Comparison of ENCODE assay signal across 11 mouse cellular contexts in the genomic region with DNA sequence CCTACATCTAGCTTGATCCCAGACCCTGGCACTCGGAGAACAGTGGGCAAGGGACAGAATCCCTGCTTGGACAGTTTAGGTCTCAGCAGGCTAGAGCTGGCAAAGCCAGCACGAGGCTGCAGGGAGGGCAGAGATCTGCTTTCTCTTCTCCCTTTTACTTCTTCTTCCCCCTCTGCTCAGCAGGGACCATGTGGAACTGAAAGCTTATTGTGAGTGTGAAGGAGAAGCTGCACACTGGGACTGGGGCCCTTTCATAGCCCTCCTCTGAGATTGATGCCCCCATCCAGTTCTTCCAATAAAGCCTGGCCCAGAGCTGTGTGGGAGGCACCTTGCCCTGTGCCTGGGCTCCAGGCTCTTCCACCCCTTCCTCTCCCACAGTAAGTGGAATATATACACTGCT. TPM values are rescaled to one million over a fixed set of nuclear protein-coding genes. Genes with fewer than 3 reads are reported as not detected.
DNase-seq lines count a peak whose midpoint lies in the region; ATAC-seq and TF ChIP-seq lines count a peak whose summit lies in the region.
"Had no signal": no experiment of that assay in that cellular context is flagged by ENCODE, and none has a peak within 500 bp of the region (broad histone marks: within the 10 kb centered on the region; RNA-seq: fewer than 3 reads in every experiment).

No protein-coding gene starts in this region.

- TF ChIP-seq CTCF in forebrain, postnatal 0 days (IDR thresholded peaks at IDR 0.05; ENCODE audit: low read depth) = no peak
- no peak for TF ChIP-seq CTCF in bone marrow macrophage, adult 2 months (IDR thresholded peaks at IDR 0.05; ENCODE audit: low read depth, low read length)

- H3K4me2 ChIP-seq in forebrain, embryonic 13.5 days = no peak overlapping the region
- H3K4me2 ChIP-seq in forebrain, postnatal 0 days (ENCODE audit: low read depth) = no peak overlapping the region
- no peak overlapping the region for H3K4me2 ChIP-seq in liver, embryonic 15.5 days
- no peak overlapping the region for H3K4me2 ChIP-seq in liver, embryonic 11.5 days
- H3K4me2 ChIP-seq: embryonic facial prominence, embryonic 15.5 days; hindbrain, embryonic 15.5 days had no signal

- H3K4me3 ChIP-seq in forebrain, embryonic 13.5 days = no peak overlapping the region
- H3K4me3 ChIP-seq in forebrain, postnatal 0 days (ENCODE audit: low read depth, low read length) = no peak overlapping the region
- no peak overlapping the region for H3K4me3 ChIP-seq in liver, embryonic 15.5 days (replicated peaks)
- no peak overlapping the region for H3K4me3 ChIP-seq in liver, embryonic 11.5 days (ENCODE audit: low read depth, low read length)
- no peak overlapping the region for H3K4me3 ChIP-seq in bone marrow macrophage, adult 2 months (ENCODE audit: insufficient read depth, low read length)
- H3K4me3 ChIP-seq: embryonic facial prominence, embryonic 15.5 days; hindbrain, embryonic 15.5 days had no signal

- H3K27me3 ChIP-seq in forebrain, embryonic 13.5 days = no peaks in the 10 kb centered on the region
- H3K27me3 ChIP-seq in forebrain, postnatal 0 days (ENCODE audit: insufficient read depth, low read length) = no peaks in the 10 kb centered on the region
- no peaks in the 10 kb centered on the region for H3K27me3 ChIP-seq in liver, embryonic 15.5 days
- H3K27me3 ChIP-seq in liver, embryonic 11.5 days (replicated peaks; ENCODE audit: control insufficient read depth, insufficient read depth, low read length) = no peaks in the 10 kb centered on the region
- H3K27me3 ChIP-seq: embryonic facial prominence, embryonic 15.5 days had no signal

- no peak for TF ChIP-seq POLR2A in bone marrow macrophage, adult 2 months (IDR thresholded peaks at IDR 0.05; ENCODE audit: borderline replicate concordance, low read depth, low read length)

- H3K27ac ChIP-seq in forebrain, embryonic 13.5 days = no peak overlapping the region
- H3K27ac ChIP-seq in forebrain, postnatal 0 days (ENCODE audit: low read depth, low read length) = no peak overlapping the region
- H3K27ac ChIP-seq in liver, embryonic 15.5 days (replicated peaks) = no peak overlapping the region
- H3K27ac ChIP-seq in liver, embryonic 11.5 days (ENCODE audit: low read depth, low read length) = no peak overlapping the region
- H3K27ac ChIP-seq in bone marrow macrophage, adult 2 months (ENCODE audit: insufficient read depth, low read depth, low read length) = peak overlapping the region; percentile 99
- H3K27ac ChIP-seq: embryonic facial prominence, embryonic 15.5 days; hindbrain, embryonic 15.5 days had no signal

- H3K9me3 ChIP-seq in forebrain, embryonic 13.5 days (replicated peaks) = no peaks in the 10 kb centered on the region
- H3K9me3 ChIP-seq in forebrain, postnatal 0 days (ENCODE audit: low read length) = no peaks in the 10 kb centered on the region
- no peaks in the 10 kb centered on the region for H3K9me3 ChIP-seq in liver, embryonic 15.5 days (replicated peaks)
- no peaks in the 10 kb centered on the region for H3K9me3 ChIP-seq in liver, embryonic 11.5 days (ENCODE audit: control insufficient read depth, low read length)
- H3K9me3 ChIP-seq: embryonic facial prominence, embryonic 15.5 days; hindbrain, embryonic 15.5 days had no signal

- no peak for DNase-seq in forebrain, postnatal 0 days
- DNase-seq in liver, embryonic 11.5 days (ENCODE audit: low spot score) = no peak
- DNase-seq in adrenal gland, postnatal 4 days (ENCODE audit: low spot score in 2 of 2) = no peak
- no peak for DNase-seq in adipocyte (ENCODE audit: low spot score)

- no peak for ATAC-seq in forebrain, embryonic 13.5 days
- no peak for ATAC-seq in forebrain, postnatal 0 days
- peak; percentile 50; the same call in 1 of the 2 replicates for ATAC-seq in liver, embryonic 15.5 days (ENCODE audit: insufficient read depth)
- no peak for ATAC-seq in liver, embryonic 11.5 days (replicated peaks; ENCODE audit: low FRiP score)
- peak; percentile 54 for ATAC-seq in megakaryocyte progenitor cell, adult 5-6 weeks (replicated peaks; ENCODE audit: poor library complexity)
- ATAC-seq: activated CD4-positive, CD25-positive, alpha-beta regulatory T cell, adult 4 months had no signal

- 0 out of 2 replicates have a peak overlapping the region, but pooled peaks have one; percentile 6 for H3K9ac ChIP-seq in forebrain, embryonic 13.5 days
- H3K9ac ChIP-seq in forebrain, postnatal 0 days = no peak overlapping the region
- no peak overlapping the region for H3K9ac ChIP-seq in liver, embryonic 15.5 days
- no peak overlapping the region for H3K9ac ChIP-seq in liver, embryonic 11.5 days (ENCODE audit: low read depth, low read length)
- H3K9ac ChIP-seq: embryonic facial prominence, embryonic 15.5 days; hindbrain, embryonic 15.5 days had no signal

- 53% methylated on average over 2 of the region's 2 CpGs for WGBS in forebrain, embryonic 13.5 days
- 61% methylated on average over 2 of the region's 2 CpGs for WGBS in forebrain, postnatal 0 days
- 45% methylated on average over 2 of the region's 2 CpGs for WGBS in liver, embryonic 15.5 days (ENCODE audit: insufficient replicate concordance)
- 48% methylated on average over 2 of the region's 2 CpGs for WGBS in liver, embryonic 11.5 days

- H3K4me1 ChIP-seq in forebrain, embryonic 13.5 days = peaks cover 18% of the 10 kb centered on the region
- peaks cover 3% of the 10 kb centered on the region; the same call in 1 of the 2 replicates for H3K4me1 ChIP-seq in forebrain, postnatal 0 days (ENCODE audit: insufficient read depth)
- H3K4me1 ChIP-seq in liver, embryonic 15.5 days (replicated peaks) = peaks cover 15% of the 10 kb centered on the region; the same call in 1 of the 2 replicates
- peaks cover under 1% of the 10 kb centered on the region for H3K4me1 ChIP-seq in liver, embryonic 11.5 days (replicated peaks; ENCODE audit: control insufficient read depth, insufficient read depth, low read length)
- H3K4me1 ChIP-seq in bone marrow macrophage, adult 2 months (ENCODE audit: control insufficient read depth, insufficient read depth, low read length) = peaks cover 54% of the 10 kb centered on the region

- H3K36me3 ChIP-seq in forebrain, embryonic 13.5 days (ENCODE audit: poor library complexity, severe bottlenecking) = no peaks in the 10 kb centered on the region
- H3K36me3 ChIP-seq in forebrain, postnatal 0 days (ENCODE audit: insufficient read depth) = no peaks in the 10 kb centered on the region
- H3K36me3 ChIP-seq in liver, embryonic 15.5 days (replicated peaks) = no peaks in the 10 kb centered on the region
- H3K36me3 ChIP-seq in liver, embryonic 11.5 days (ENCODE audit: control insufficient read depth, insufficient read depth, low read length) = no peaks in the 10 kb centered on the region
- H3K36me3 ChIP-seq: embryonic facial prominence, embryonic 15.5 days; hindbrain, embryonic 15.5 days had no signal

RNA-seq across cellular contexts. Expression of a gene that starts 12.4 kb away (rescaled TPM):
- 4.4 and 4.7 TPM in 2 replicates for polyA plus RNA-seq in forebrain, embryonic 13.5 days (2015; fragmentation: Nextera tagmentation; extraction: Ambion mirVana)
- 47.9 and 52.7 TPM in 2 replicates for total RNA-seq in forebrain, postnatal 0 days (2014; rRNA removed)
- 9.8 and 12.5 TPM in 2 replicates for polyA plus RNA-seq in forebrain, postnatal 0 days (2015; fragmentation: Nextera tagmentation; extraction: Ambion mirVana)
- polyA plus RNA-seq in liver, embryonic 15.5 days (2015; fragmentation: Nextera tagmentation; extraction: Ambion mirVana) = 0.76 and 1.0 TPM in 2 replicates
- polyA plus RNA-seq in liver, embryonic 11.5 days (2014; fragmentation: Nextera tagmentation; extraction: Ambion mirVana) = 4.5 and 5.4 TPM in 2 replicates
- 0.36 and 0.52 TPM in 2 replicates for polyA plus RNA-seq in bone marrow macrophage, adult 2 months (2012; ENCODE audit: insufficient read depth, insufficient read length, missing spikeins)
- total RNA-seq in megakaryocyte progenitor cell, adult 5-6 weeks (2015) = 0.12 and 0.44 TPM in 2 replicates
- total RNA-seq in megakaryocyte progenitor cell, adult 5-6 weeks (2017) = 0.08 TPM in 1 of 2 replicates, not detected in the other
- 10 to 100 TPM; 73.3 to 79.3 TPM for total RNA-seq in adrenal gland, postnatal 4 days (2021)

RNA-seq across cellular contexts. Expression of a gene that starts 30.1 kb away (rescaled TPM):
- 1.4 and 1.5 TPM in 2 replicates for polyA plus RNA-seq in forebrain, embryonic 13.5 days (2015; fragmentation: Nextera tagmentation; extraction: Ambion mirVana)
- 1.2 and 2.3 TPM in 2 replicates for total RNA-seq in forebrain, postnatal 0 days (2014; rRNA removed)
- polyA plus RNA-seq in forebrain, postnatal 0 days (2015; fragmentation: Nextera tagmentation; extraction: Ambion mirVana) = 3.1 and 3.8 TPM in 2 replicates
- polyA plus RNA-seq in liver, embryonic 15.5 days (2015; fragmentation: Nextera tagmentation; extraction: Ambion mirVana) = 4.1 and 5.0 TPM in 2 replicates
- 4.1 and 4.3 TPM in 2 replicates for polyA plus RNA-seq in liver, embryonic 11.5 days (2014; fragmentation: Nextera tagmentation; extraction: Ambion mirVana)
- polyA plus RNA-seq in bone marrow macrophage, adult 2 months (2012; ENCODE audit: insufficient read depth, insufficient read length, missing spikeins) = 387 and 402 TPM in 2 replicates
- total RNA-seq in megakaryocyte progenitor cell, adult 5-6 weeks (2015) = 0.42 and 0.49 TPM in 2 replicates
- total RNA-seq in megakaryocyte progenitor cell, adult 5-6 weeks (2017) = 0.04 TPM in 1 of 2 replicates, not detected in the other
- total RNA-seq in adrenal gland, postnatal 4 days (2021) = 1 to 10 TPM; 6.5 to 7.1 TPM

Comparison
In these comparisons a context has a peak if more than half of its experiments do, and no peak if none do; other contexts are left out.
1. ATAC-seq: peak in liver, embryonic 15.5 days (single experiment) and megakaryocyte progenitor cell, adult 5-6 weeks (single experiment); none in forebrain, embryonic 13.5 days (single experiment), forebrain, postnatal 0 days (single experiment) and liver, embryonic 11.5 days (single experiment).
2. RNA of a gene that starts 30.1 kb away (polyA plus RNA-seq): 387 to 402 TPM in bone marrow macrophage, adult 2 months; 4.1 to 4.3 TPM in liver, embryonic 11.5 days, 4.1 to 5.0 TPM in liver, embryonic 15.5 days, 3.1 to 3.8 TPM in forebrain, postnatal 0 days and 1.4 to 1.5 TPM in forebrain, embryonic 13.5 days; every median in the first group is over 10 times any median in the second.